Mouse (Mus musculus): ENCODE results near the gene Epn1. TPM values are rescaled to one million over a fixed set of nuclear protein-coding genes. Genes with fewer than 3 reads are reported as not detected.
"Not testable (repeated sequence)": the region's sequence is repeated elsewhere in the genome, so short reads cannot be mapped to it uniquely, and the experiment has no call there.

Epn1 gene
- polyA plus RNA-seq, 1 experiment from 2014 or later: 62.4 TPM

DNA sequence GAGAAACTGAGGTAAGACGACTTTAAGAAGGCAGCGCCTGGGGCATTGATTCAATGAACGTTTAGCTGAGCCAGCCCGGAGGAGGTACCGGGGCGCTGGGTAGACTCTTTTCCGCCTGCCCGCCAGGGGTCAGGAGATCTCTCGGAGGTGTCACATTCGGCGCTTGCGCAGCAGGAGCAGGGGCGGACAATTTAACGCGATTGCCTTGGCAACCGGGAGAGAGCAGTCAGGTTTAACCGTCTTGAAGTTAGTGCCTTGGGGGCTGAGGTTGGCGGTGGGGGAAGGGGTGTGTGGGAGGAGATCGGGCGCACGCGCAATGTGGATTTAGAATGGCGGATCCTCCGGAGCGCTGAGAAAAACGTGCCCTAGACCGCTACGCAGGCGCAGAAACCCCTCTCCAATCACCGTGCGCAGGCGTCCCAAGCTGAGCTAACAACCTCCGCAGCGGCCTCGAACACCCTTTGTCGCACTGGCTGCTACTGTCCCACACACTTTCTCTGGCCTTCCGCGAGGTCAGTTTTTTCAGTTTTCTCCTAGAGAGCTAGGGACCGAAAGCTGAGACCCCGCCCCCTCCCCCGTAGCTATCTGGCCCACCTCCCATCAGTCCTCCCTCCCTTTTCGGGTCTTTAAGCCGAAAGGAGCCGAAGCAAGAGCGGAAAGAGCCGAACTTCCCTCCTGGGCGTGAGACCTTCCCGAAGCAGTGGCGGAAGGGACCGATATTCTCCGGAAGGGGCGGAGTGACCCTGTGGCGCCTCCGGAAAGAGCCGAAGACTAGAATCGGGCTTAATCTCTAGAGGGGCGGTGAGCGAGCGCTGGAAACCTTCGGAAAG lies 18.9 kb upstream of the Epn1 start:
- H3K27ac ChIP-seq: peak overlapping the region; percentile 99
- H3K27me3 ChIP-seq (replicated peaks): peaks cover 18% of the 10 kb centered on the region
- H3K4me2 ChIP-seq (replicated peaks): peak overlapping the region; percentile 90
- H3K36me3 ChIP-seq: no peaks in the 10 kb centered on the region
- under 1% methylated on average over 60 of the region's 60 CpGs for WGBS
- no peaks in the 10 kb centered on the region for H3K9me3 ChIP-seq
- ATAC-seq: peak; percentile 91
- H3K9ac ChIP-seq: peak overlapping the region; percentile 72
- H3K4me3 ChIP-seq (replicated peaks): peak overlapping the region; percentile 62
- peaks cover 26% of the 10 kb centered on the region for H3K4me1 ChIP-seq (replicated peaks)

DNA sequence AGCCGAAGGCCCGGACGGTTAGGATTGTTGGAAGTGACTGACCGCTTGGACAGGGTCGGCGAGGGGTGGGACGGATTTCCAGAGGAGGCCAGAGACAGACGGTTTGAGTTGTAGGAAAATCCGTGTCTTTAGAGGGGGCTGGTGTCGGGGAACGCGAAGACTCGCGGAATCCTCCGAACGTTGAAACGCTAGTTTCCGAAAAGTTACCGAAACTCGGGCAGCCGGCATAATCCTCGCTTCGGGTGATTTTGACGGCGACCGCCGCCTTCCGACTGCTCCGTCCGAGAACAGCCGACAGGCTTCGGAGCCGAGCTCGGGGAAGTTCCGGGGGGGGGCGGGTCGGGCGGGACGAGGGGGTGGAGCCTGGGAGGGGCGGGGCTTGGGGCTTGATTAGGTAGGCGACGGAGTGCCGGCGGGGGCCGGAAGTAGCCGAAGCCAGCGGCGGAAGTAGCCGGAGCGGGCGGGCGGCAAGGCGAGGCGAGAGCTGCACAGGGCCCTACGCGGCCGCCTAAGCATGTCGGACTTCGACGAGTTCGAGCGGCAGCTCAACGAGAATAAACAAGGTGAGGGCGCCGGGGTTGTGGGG lies 18.2 kb upstream of the Epn1 start, which contains the start of gene U2af2:
Gene U2af2, plus strand, starts transcription at position 370 of the 586 bp plus-strand sequence.
- Histone ChIP-seq H3K27ac (peak within 1 kb of the TSS; percentile 99), H3K4me2 (replicated peaks) (peak within 1 kb of the TSS; percentile 90), H3K36me3 (0 out of 2 replicates have a peak, but pooled peaks cover under 1% of the 10 kb centered on the region), H3K4me1 (replicated peaks) (peaks cover 25% of the 10 kb centered on the region), H3K27me3 (replicated peaks) (peaks cover 12% of the 10 kb centered on the region), H3K9ac (peak within 1 kb of the TSS; percentile 72), H3K4me3 (replicated peaks) (peak within 1 kb of the TSS; percentile 62), H3K9me3 (no peaks in the 10 kb centered on the region)
- peak; percentile 85 for ATAC-seq
- WGBS: under 1% methylated on average over 64 of the region's 65 CpGs

DNA sequence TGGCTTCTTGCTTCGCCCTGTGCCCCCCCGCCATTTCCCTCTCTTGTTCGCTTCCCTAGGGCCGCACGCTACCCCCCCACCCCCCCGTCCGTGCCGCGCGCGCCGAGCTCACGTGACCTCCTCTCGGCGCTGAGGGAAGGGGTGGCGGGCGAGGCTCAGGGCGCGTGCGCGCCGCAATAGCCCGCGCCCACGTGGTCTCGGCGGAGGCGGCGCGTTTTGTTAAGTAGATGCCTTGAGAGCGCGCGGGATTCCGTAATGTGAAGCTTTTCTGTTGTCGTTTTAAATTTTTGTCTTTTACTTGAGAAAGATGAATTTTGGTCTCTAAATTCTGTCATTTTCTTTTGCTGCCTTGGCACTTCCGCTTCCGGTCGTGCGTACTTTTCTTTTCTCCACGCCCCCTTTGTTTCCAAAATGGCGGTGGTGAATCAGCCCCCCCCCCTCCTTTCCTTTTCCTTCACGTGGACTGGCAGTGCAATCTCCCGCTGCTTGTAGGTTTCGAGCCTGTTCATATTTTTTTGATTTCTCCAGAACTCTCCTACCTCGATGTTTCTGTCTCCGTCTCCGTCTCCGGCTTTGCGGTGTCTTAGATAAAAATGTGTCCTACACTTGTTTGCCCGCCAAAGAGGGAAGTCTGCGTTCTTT lies 17.6 kb upstream of the Epn1 start:
- H3K27ac ChIP-seq: peak overlapping the region; percentile 99

DNA sequence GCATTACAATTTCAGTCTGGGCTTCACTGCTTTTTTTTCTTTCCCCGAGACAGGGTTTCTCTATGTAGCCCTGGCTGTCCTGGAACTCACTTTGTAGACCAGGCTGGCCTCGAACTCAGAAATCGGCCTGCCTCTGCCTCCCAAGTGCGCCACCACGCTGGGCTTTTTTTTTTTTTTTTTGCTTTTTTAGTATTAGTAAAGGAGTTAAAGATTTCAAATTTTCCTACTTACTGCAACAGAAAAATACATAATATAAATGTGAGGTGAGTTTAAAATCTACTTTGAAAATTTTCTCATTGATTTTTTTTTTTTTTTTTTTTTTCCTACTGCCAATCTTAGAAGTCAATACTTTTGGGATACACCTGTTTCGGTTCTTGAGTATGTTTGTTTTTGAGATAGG lies 15.1 kb upstream of the Epn1 start:
- Histone ChIP-seq H3K27me3 (replicated peaks) (no peaks in the 10 kb centered on the region), H3K9ac (no peak overlapping the region), H3K4me2 (replicated peaks) (peak overlapping the region; percentile 74; the same call in 1 of the 2 replicates), H3K36me3 (peaks cover 28% of the 10 kb centered on the region), H3K4me1 (replicated peaks) (peaks cover 21% of the 10 kb centered on the region), H3K27ac (no peak overlapping the region), H3K4me3 (replicated peaks) (no peak overlapping the region), H3K9me3 (no peaks in the 10 kb centered on the region)
- 89% methylated on average over 6 of the region's 6 CpGs for WGBS
- ATAC-seq: no peak

More for the DNA sequence above, 17.6 kb upstream of the Epn1 start:
- Histone ChIP-seq H3K9me3 (no peaks in the 10 kb centered on the region), H3K4me3 (replicated peaks) (peak overlapping the region; percentile 62), H3K4me1 (replicated peaks) (peaks cover 22% of the 10 kb centered on the region), H3K9ac (peak overlapping the region; percentile 72), H3K27me3 (replicated peaks) (peaks cover 7% of the 10 kb centered on the region; the same call in 1 of the 2 replicates), H3K36me3 (0 out of 2 replicates have a peak, but pooled peaks cover 7% of the 10 kb centered on the region), H3K4me2 (replicated peaks) (peak overlapping the region; percentile 74)
- peak; percentile 68 for ATAC-seq
- WGBS: under 1% methylated on average over 51 of the region's 51 CpGs

DNA sequence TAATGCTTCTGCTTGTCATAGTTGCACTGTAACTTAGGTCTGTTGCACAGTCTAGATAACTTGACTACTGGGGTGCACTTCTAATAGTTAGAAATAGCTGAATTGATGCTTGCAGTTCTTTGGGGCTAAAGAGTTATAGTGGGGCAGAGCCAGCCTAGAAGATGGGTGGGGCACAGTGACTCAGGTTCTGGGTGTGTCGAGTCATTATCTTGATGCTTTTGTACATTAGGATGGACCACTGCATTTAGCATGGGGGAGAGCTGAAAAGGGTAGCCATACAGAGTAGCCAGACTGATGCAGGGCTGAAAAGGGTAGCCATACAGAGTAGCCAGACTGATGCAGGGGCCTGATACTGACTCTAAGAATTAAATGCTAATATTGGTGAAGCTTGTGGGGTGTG lies 6.4 kb upstream of the Epn1 start:
- WGBS: 62% methylated on average over 1 of the region's 1 CpGs
- H3K9ac ChIP-seq: no peak overlapping the region
- no peak overlapping the region for H3K27ac ChIP-seq
- H3K9me3 ChIP-seq: no peaks in the 10 kb centered on the region
- H3K27me3 ChIP-seq (replicated peaks): no peaks in the 10 kb centered on the region
- H3K4me2 ChIP-seq (replicated peaks): no peak overlapping the region
- no peaks in the 10 kb centered on the region for H3K4me1 ChIP-seq (replicated peaks)
- H3K4me3 ChIP-seq (replicated peaks): no peak overlapping the region
- peaks cover 65% of the 10 kb centered on the region for H3K36me3 ChIP-seq
- ATAC-seq: peak; percentile 31; the same call in 1 of the 2 replicates

DNA sequence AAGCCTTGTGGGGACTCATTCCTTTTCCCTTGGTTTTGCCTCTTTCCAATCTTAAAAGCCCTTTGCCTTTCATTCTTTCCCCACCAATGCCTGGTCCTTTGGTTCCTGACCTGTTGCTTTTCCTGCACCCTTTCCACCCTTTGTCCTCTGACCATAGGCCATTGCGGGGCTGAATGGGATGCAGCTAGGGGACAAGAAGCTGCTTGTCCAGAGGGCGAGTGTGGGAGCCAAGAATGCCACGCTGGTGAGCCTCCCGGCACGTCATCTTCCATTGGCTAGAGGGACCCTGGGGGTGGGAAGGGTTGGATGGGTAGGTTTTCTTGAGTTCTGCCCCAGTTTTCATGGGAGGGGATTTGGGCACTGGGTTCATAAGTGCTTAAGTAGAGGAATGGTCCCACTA lies 5.1 kb upstream of the Epn1 start:
- Histone ChIP-seq H3K4me3 (replicated peaks) (no peak overlapping the region), H3K4me1 (replicated peaks) (no peaks in the 10 kb centered on the region), H3K9me3 (no peaks in the 10 kb centered on the region), H3K9ac (no peak overlapping the region), H3K27ac (no peak overlapping the region), H3K4me2 (replicated peaks) (no peak overlapping the region), H3K36me3 (peaks cover 55% of the 10 kb centered on the region), H3K27me3 (replicated peaks) (no peaks in the 10 kb centered on the region)
- 96% methylated on average over 5 of the region's 5 CpGs for WGBS
- no peak for ATAC-seq

DNA sequence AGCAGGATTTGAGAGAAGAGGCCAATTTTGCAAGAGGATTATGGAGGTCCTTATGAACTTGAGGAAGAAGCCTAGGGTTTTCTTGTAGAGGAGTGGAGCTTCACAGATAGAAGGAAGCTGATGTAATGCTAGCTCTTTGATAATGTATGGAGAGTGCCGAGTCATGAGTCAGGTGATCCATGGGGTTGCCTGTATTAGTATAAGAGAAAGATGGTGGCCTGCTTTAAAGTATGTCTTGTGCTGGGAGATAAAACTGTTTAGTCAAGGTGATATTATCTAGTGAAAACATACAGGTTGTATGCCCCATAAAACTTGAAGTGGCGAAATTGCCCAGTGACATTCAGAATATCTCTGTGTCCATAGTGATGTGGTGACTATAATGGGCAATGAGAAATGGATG lies 3.1 kb upstream of the Epn1 start:
- Histone ChIP-seq H3K9me3 (no peaks in the 10 kb centered on the region), H3K27ac (no peak overlapping the region), H3K9ac (no peak overlapping the region), H3K27me3 (replicated peaks) (no peaks in the 10 kb centered on the region), H3K4me3 (replicated peaks) (no peak overlapping the region), H3K36me3 (peaks cover 48% of the 10 kb centered on the region), H3K4me1 (replicated peaks) (peaks cover 4% of the 10 kb centered on the region), H3K4me2 (replicated peaks) (no peak overlapping the region)
- WGBS: 65% methylated on average over 2 of the region's 2 CpGs
- ATAC-seq: no peak

DNA sequence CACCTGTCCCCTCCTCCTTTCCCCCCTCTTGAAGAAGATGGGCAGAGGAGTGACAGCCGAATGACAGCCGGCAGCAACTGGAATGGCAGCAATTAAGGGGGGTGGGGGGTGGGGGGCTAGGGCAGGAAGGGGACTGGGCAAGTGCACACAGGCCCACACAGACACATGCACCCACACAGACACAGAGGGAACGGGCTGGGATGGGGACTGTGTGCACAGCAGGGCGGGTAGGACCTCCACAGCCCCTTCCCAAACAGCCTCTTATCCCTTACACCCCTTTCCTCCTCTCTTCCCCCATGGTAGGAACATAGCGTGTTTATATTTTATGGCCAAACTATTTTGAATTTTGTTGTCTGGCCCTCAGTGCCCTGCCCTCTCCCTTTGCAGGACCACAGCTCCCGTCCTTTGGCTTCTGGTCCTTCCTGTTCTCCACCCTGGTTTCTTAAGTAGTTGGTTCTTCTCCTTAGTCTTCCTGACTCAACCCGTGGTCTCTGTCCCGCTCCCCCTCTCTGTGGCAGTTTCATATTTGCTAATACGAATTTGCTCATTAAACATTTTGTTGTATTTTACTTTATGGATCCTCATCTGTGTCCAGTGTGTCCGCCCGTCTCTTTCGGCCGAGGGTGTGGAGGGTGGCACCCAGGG lies 548 bp upstream of the Epn1 start:
- H3K36me3 ChIP-seq: peaks cover 29% of the 10 kb centered on the region
- H3K27ac ChIP-seq: peak overlapping the region; percentile 95
- H3K9me3 ChIP-seq; H3K27me3 ChIP-seq (replicated peaks); H3K4me1 ChIP-seq (replicated peaks): not testable (repeated sequence)
- H3K9ac ChIP-seq: peak overlapping the region; percentile 99; the same call in 1 of the 2 replicates
- ATAC-seq: peak; percentile 23
- 32% methylated on average over 8 of the region's 13 CpGs for WGBS
- H3K4me3 ChIP-seq (replicated peaks): peak overlapping the region; percentile 99
- peak overlapping the region; percentile 68 for H3K4me2 ChIP-seq (replicated peaks)

DNA sequence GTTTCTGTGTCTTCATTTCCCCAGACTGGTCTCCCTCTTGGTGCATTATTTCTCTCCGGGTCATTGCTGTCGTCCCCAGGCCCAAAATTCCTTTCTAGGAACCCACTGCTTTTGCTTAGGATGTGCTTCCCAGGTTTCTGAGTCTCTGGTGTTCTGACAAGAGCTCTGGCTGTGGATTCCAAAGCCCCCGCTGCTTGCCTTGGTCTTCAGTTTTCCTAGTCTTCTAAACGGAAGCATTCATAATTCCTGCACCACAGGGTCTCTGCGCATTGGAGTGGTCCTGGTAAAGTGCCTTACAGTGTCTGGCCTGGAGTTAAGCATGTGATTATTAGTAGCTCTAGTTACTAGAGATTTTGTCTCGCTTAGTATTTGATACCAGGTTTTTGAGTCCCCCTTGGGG lies 780 bp downstream of the Epn1 start:
- Histone ChIP-seq H3K9me3 (no peaks in the 10 kb centered on the region), H3K27me3 (replicated peaks) (no peaks in the 10 kb centered on the region), H3K4me3 (replicated peaks) (peak overlapping the region; percentile 99), H3K9ac (peak overlapping the region; percentile 99), H3K36me3 (peaks cover 26% of the 10 kb centered on the region), H3K4me2 (replicated peaks) (peak overlapping the region; percentile 68), H3K27ac (peak overlapping the region; percentile 95), H3K4me1 (replicated peaks) (peaks cover 8% of the 10 kb centered on the region)
- ATAC-seq: no peak
- 11% methylated on average over 6 of the region's 6 CpGs for WGBS

DNA sequence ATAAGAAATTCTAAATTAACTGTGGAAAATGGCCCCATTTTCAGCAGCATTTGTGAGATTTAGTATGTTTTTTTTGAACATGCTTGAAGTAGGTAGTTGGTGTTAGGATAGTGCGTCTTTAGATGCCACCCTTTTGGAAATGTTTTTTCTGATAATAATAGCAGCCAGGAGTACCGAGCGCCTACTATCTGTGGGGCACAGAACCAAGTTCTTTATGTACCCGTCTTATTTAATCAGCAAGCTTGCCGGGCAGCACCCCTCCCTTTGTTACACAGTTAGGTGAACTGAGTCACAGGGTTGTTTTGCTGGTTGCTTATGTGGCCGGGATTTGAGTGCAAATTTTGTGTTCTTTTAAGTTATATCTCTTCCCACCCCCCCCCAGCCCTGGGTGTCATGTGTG lies 1.2 kb downstream of the Epn1 start:
- H3K27me3 ChIP-seq (replicated peaks): no peaks in the 10 kb centered on the region
- H3K4me3 ChIP-seq (replicated peaks): peak overlapping the region; percentile 99
- H3K4me1 ChIP-seq (replicated peaks): peaks cover 8% of the 10 kb centered on the region
- ATAC-seq: no peak
- peak overlapping the region; percentile 68 for H3K4me2 ChIP-seq (replicated peaks)
- H3K27ac ChIP-seq: no peak overlapping the region
- 57% methylated on average over 6 of the region's 6 CpGs for WGBS
- 0 out of 2 replicates have a peak overlapping the region, but pooled peaks have one; percentile 99 for H3K9ac ChIP-seq
- H3K9me3 ChIP-seq: no peaks in the 10 kb centered on the region
- peaks cover 23% of the 10 kb centered on the region for H3K36me3 ChIP-seq

DNA sequence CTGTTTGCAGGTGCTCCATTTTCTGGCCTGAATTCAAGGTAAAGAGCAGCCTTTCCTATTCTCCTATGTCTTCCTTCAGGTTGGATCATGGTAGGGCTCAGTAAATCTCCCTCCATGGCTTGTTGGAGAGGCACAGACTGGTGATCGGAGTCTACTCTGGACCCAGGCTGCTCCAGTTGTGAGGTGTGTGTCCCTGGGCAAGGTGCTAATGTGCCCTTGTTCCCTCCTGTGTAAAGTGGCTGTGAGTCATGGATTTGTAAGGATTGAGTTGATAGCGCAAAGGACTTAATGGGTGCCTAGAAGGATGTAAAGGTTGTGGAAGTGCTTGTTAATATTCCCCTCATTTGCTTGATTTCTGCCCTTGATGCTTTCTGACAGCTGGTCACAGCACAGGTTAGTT lies 1.9 kb downstream of the Epn1 start:
- H3K9ac ChIP-seq: no peak overlapping the region
- no peaks in the 10 kb centered on the region for H3K27me3 ChIP-seq (replicated peaks)
- WGBS: 87% methylated on average over 2 of the region's 2 CpGs
- H3K4me3 ChIP-seq (replicated peaks): peak overlapping the region; percentile 99; the same call in 1 of the 2 replicates
- no peaks in the 10 kb centered on the region for H3K9me3 ChIP-seq
- no peak for ATAC-seq
- peak overlapping the region; percentile 68 for H3K4me2 ChIP-seq (replicated peaks)
- peaks cover 19% of the 10 kb centered on the region for H3K36me3 ChIP-seq
- H3K27ac ChIP-seq: peak overlapping the region; percentile 6; the same call in 1 of the 2 replicates
- peaks cover 8% of the 10 kb centered on the region for H3K4me1 ChIP-seq (replicated peaks)
